Comparison of ENCODE assay signal across 6 mouse cellular contexts in genomic region chr3:115907406-115907805, GRCm38 (mm10).
DNase-seq lines count a peak whose midpoint lies in the region.

No protein-coding gene starts in this region.

- peak; percentile 36 for DNase-seq in 416B (ENCODE audit: low read depth)
- DNase-seq in CD4-positive, CD25-positive, alpha-beta regulatory T cell, adult 2 months (ENCODE audit: low read depth, low spot score): peak; percentile 49
- DNase-seq in T-cell, adult 2 months (ENCODE audit: low spot score): peak; percentile 74
- peak; percentile 62 for DNase-seq in induced T-regulatory cell, adult 2 months (ENCODE audit: low read depth)
- DNase-seq in lung, postnatal 36 days: peak; percentile 46
- peak; percentile 53 to 55 for DNase-seq in spleen, postnatal 36 days (ENCODE audit: low spot score in 2 of 2)

Comparison
In these comparisons a context has a peak if more than half of its experiments do, and no peak if none do; other contexts are left out.
1. Peak in every context shown above with its lines: DNase-seq.